Mouse (Mus musculus) brain, embryonic 14.5 days (tissue): ENCODE data around the gene Ptprb.

ENCODE experiments used
- CTCF ChIP-seq: fragments of 200-500 bp; IDR thresholded peaks from 2 replicates; pipeline ENCODE4 v1.5.1; 2012; ENCODE audit warnings: inconsistent platforms, mild to moderate bottlenecking, moderate library complexity, borderline replicate concordance; ENCODE audit not compliant: insufficient read depth, insufficient read length; ENCODE audit errors: extremely low read depth
- POLR2A ChIP-seq: fragments of 200-500 bp; IDR thresholded peaks from 2 replicates; pipeline ENCODE4 v1.6.1; 2012; ENCODE audit warnings: mild to moderate bottlenecking, inconsistent platforms, borderline replicate concordance; ENCODE audit not compliant: poor library complexity, insufficient read depth, insufficient read length, severe bottlenecking; ENCODE audit errors: extremely low read depth

GRCm38 (mm10) chr10:116300824-116301223, 25.5 kb downstream of the Ptprb start:
- TF ChIP-seq CTCF, result no peak
- TF ChIP-seq POLR2A, result no peak
